Mouse (Mus musculus): ENCODE results near the gene Fgf18.

Gene Fgf18

GRCm38 (mm10) chr11:33070520-33070919 is 76.7 kb downstream of the Fgf18 start:
- DNase-seq (ENCODE audit: low spot score in 2 of 2) = peak; percentile 83 to 85

Data from right cerebral cortex, postnatal 10 days (tissue).